Mouse (Mus musculus): ENCODE measurements around the gene Ercc6l. TPM values are rescaled to one million over a fixed set of nuclear protein-coding genes. Genes with fewer than 3 reads are reported as not detected.
"Not testable (repeated sequence)": the region's sequence is repeated elsewhere in the genome, so short reads cannot be mapped to it uniquely, and the experiment has no call there.

The Ercc6l gene
- polyA plus RNA-seq, 1 experiment from 2014 or later: 18.7 TPM

DNA sequence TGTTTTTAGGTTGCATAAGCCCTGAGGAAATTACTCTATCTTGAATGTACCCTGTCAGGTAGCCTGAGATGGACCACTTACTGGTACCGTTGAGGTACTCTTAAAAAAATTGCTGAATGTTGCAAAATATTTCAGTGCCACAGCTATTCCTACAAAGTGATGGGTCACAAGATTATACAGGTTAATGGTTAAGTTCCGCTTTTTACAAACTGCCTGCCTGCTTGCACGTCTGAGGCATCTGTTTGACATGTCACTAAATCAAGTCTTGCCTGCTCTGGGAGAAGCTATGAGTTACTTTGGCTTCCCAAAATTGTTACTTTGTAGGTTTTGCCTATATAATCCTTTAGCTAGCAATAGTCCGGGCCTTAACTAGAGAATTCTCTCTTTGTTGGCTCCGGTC is 47.5 kb downstream of the Ercc6l start:
- 76% methylated on average over 5 of the region's 5 CpGs for WGBS
- not testable (repeated sequence) for H3K4me1 ChIP-seq (replicated peaks); H3K4me2 ChIP-seq; H3K4me3 ChIP-seq (replicated peaks); H3K36me3 ChIP-seq; H3K9me3 ChIP-seq; H3K9ac ChIP-seq (replicated peaks); H3K27ac ChIP-seq; ATAC-seq (ENCODE audit: insufficient number of reproducible peaks, insufficient read depth, low FRiP score, low TSS enrichment, low read depth)
- H3K27me3 ChIP-seq: peaks cover 27% of the 10 kb centered on the region

GRCm38 (mm10) chrX:102103830-102104229 is 53.1 kb downstream of the Ercc6l start:
- ATAC-seq (ENCODE audit: insufficient number of reproducible peaks, insufficient read depth, low FRiP score, low TSS enrichment, low read depth); H3K36me3 ChIP-seq; H3K4me2 ChIP-seq; H3K4me1 ChIP-seq (replicated peaks); H3K27ac ChIP-seq; H3K4me3 ChIP-seq (replicated peaks); H3K9ac ChIP-seq (replicated peaks); H3K9me3 ChIP-seq: not testable (repeated sequence)
- H3K27me3 ChIP-seq: peaks cover 18% of the 10 kb centered on the region
- WGBS: 70% methylated on average over 2 of the region's 2 CpGs

GRCm38 (mm10) chrX:102101886-102102285 is 55.0 kb downstream of the Ercc6l start:
- H3K4me2 ChIP-seq: no peak overlapping the region
- no peak for ATAC-seq (ENCODE audit: insufficient number of reproducible peaks, insufficient read depth, low FRiP score, low TSS enrichment, low read depth)
- 64% methylated on average over 7 of the region's 7 CpGs for WGBS

DNA sequence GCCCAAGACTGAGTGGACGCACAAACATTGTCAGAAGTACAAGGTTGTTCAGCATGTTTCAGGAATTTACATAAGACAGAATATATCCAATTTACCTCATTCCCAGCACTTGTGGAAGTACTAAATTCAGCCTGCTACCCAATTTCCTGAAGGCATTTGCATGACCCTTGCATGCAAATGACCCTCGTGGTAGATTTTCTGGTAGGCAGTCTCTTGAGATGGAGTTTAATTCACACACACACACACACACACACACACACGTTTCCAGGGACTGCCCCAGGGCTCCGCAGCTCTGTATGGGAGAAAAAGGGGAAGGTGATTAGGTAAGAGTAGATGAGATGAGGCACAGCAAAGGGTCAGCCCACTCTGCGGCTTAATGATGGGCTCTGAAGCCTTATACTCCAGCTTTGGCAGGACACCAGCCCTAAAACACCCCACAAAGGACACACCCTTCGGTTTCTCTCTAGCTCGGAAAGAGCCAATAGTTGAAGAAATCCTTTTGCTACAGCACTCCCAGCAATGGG is 62.4 kb downstream of the Ercc6l start:
- 78% methylated on average over 7 of the region's 7 CpGs for WGBS
- ATAC-seq (ENCODE audit: insufficient number of reproducible peaks, insufficient read depth, low FRiP score, low TSS enrichment, low read depth): no peak
- Histone ChIP-seq H3K4me2 (no peak overlapping the region), H3K36me3 (no peaks in the 10 kb centered on the region), H3K9ac (replicated peaks) (no peak overlapping the region), H3K4me3 (replicated peaks) (no peak overlapping the region), H3K27ac (no peak overlapping the region), H3K4me1 (replicated peaks) (no peaks in the 10 kb centered on the region), H3K27me3 (peaks cover 18% of the 10 kb centered on the region), H3K9me3 (no peaks in the 10 kb centered on the region)

More at GRCm38 (mm10) chrX:102101886-102102285, 55.0 kb downstream of the Ercc6l start:
- no peak overlapping the region for H3K9ac ChIP-seq (replicated peaks)
- no peaks in the 10 kb centered on the region for H3K36me3 ChIP-seq
- H3K4me3 ChIP-seq (replicated peaks): no peak overlapping the region
- H3K27me3 ChIP-seq: peaks cover 10% of the 10 kb centered on the region
- H3K27ac ChIP-seq: no peak overlapping the region
- no peaks in the 10 kb centered on the region for H3K9me3 ChIP-seq
- H3K4me1 ChIP-seq (replicated peaks): no peaks in the 10 kb centered on the region

Other genes with a start within 250 kb of the Ercc6l start
- gene Rtl5, start 85.8 kb downstream of the Ercc6l start, polyA plus RNA-seq (2016; fragmentation: Nextera tagmentation; extraction: Ambion mirVana): 3.1 and 3.2 TPM in 2 replicates
- gene Pin4, start 37.6 kb downstream of the Ercc6l start, polyA plus RNA-seq (2016; fragmentation: Nextera tagmentation; extraction: Ambion mirVana): 69.9 and 73.6 TPM in 2 replicates
- gene Rps4x, start 32.3 kb upstream of the Ercc6l start, polyA plus RNA-seq (2016; fragmentation: Nextera tagmentation; extraction: Ambion mirVana): 696 and 697 TPM in 2 replicates
- gene Cited1, start 95.1 kb upstream of the Ercc6l start, polyA plus RNA-seq (2016; fragmentation: Nextera tagmentation; extraction: Ambion mirVana): 40.0 and 41.2 TPM in 2 replicates